Mouse (Mus musculus) heart, postnatal 25 days (tissue): ENCODE results near the gene Actr1b. TPM values are rescaled to one million over a fixed set of nuclear protein-coding genes. Genes with fewer than 3 reads are reported as not detected.
"Not testable (repeated sequence)": the region's sequence is repeated elsewhere in the genome, so short reads cannot be mapped to it uniquely, and the experiment has no call there.

Experiments
- DNase-seq: peaks from one replicate; pipeline ENCODE4 v3.0.0; 2022; ENCODE audit warnings: low spot score
- intact Hi-C: fragments of 180-260 bp; cut with DNase I; formaldehyde crosslinking; loops from one replicate; pipeline ENCODE4 v1.15.1; 2025
- total RNA-seq, 2 experiments: library from RNA; stranded (reverse); gene quantifications; 2 replicates each; pipeline ENCODE4 v1.2.3; 2021

Gene Actr1b
- total RNA-seq, 2 experiments from 2014 or later, result 104 to 107 TPM

DNA sequence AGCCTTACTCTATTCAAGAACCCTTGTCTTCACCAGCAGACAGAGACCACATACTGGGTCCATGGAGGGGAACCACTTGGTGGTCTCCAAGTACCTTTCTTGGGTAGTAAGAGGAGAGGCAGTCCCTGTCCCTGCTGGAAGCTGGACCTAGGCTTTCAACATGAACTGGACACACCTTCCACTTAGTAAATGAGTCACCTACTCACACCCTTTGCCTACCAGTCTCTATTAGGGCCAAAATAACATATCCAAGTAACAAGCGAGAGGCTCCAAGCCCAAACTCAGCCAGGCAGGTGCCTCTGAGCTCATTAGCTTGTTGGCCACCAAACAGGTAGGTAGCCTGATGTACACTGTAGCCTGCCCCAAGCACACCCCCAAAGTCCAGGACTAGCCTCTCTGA is 5.6 kb downstream of the Actr1b start:
- no peak for DNase-seq
- intact Hi-C loops, result loop anchor here (1.0 to 10.0 kb wide), 2 partner anchors 16 to 344 kb away; partner anchors contain the start of gene Kansl3

DNA sequence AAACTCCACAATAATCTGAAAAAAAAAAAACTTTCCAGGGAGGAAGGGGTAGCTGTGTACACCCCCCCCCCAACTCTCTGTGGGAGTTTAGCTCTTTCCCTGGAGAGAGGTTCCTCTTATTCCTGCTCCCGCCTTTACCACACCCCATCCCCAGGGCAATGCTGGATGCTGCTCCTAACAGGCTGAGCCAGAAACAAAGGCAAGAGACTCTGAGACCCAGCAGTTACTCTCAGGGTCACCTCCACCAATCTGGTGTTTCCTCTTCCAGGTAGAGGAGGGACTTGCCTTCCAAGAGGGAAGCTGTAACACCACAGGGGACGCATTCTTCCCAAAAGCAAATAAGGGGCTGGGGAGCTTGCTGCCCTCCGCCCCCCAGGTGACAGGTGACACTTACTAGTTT is 6.4 kb downstream of the Actr1b start:
- DNase-seq, result no peak
- intact Hi-C loops, result loop anchor here (10.0 kb wide), 1 partner anchor 343 kb away; the partner anchor contains the start of gene Kansl3

DNA sequence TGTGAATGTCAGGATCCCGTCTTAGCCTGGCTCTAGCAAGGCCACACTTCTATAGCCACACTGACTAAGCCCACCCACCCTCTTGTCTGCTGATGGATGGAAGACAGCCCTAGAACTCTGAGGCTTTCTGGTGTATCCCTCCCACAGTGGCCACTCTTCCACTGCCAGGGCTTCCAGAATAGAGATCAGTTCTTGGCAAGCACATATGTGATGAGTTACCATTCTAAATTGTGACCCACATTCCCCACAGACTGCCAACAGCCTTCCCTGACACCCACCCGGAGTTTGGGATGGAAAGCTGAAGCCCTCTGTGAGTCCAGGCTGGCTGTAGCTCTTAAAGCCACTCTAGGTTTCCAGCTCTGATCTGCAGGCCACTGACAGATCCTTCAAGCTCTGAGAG is 7.1 kb downstream of the Actr1b start:
- intact Hi-C loops, result loop anchor here (10.0 kb wide), 1 partner anchor 342 kb away; the partner anchor contains the start of gene Kansl3
- no peak for DNase-seq

DNA sequence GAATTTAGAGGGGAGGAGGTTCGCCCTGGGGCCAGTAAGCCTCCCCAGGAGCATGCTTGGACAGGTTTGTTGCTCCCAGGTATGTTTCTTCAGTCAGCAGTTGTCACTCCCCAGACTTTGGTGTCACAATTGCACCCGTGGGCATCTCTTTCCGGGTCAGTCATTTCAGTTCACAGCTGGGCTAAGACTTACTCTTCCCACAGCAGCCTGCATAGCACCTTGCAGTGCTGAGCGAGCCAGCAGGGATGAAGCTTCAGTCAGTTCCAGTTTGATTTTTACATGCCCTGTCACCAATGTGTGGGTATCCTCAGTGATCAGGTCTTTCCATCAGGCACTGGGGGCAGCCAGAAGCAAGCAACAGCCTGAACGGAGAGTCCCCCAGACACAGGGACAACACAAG is 17.2 kb downstream of the Actr1b start:
- DNase-seq, result no peak
- intact Hi-C loops, result no loop called here

DNA sequence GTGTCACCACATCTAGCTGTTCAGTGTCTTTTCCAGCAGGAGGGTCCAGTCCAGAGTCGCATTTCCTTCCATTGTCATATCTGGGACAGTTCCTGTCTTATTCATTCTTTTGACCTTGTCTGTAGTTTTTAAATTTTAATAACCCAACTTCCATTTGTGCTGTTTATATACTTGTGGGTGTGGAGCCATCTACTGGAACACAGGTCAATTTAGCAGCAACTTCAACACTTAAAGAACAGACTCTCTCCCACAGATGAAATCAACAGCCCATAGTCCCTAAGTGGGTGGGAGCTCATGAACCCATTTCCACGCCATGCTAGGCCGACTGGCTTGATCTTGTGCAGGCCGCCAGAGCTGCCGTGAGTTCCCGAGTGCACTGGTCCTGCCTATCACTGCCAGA is 17.8 kb downstream of the Actr1b start:
- intact Hi-C loops, result no loop called here
- no peak for DNase-seq

DNA sequence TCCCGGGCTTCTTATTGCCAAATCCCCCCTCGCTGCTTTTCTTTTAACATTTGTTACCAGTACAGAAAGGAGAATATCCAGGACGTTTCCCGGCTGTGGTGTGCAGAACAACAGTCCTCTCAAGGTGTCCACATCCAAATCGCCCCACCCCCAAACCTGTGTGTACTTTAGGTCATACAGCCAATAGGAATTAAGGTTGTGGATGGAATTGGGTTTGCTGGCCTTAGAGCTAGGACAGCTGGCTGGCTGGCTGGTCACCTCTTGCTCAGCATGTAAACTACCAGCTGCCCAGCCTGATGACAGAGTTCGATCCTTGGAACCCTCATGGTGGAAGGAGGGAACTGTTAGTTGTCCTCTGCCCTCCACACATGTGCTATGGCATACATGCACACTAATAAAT is 19.4 kb downstream of the Actr1b start:
- DNase-seq, result no peak
- intact Hi-C loops, result no loop called here

DNA sequence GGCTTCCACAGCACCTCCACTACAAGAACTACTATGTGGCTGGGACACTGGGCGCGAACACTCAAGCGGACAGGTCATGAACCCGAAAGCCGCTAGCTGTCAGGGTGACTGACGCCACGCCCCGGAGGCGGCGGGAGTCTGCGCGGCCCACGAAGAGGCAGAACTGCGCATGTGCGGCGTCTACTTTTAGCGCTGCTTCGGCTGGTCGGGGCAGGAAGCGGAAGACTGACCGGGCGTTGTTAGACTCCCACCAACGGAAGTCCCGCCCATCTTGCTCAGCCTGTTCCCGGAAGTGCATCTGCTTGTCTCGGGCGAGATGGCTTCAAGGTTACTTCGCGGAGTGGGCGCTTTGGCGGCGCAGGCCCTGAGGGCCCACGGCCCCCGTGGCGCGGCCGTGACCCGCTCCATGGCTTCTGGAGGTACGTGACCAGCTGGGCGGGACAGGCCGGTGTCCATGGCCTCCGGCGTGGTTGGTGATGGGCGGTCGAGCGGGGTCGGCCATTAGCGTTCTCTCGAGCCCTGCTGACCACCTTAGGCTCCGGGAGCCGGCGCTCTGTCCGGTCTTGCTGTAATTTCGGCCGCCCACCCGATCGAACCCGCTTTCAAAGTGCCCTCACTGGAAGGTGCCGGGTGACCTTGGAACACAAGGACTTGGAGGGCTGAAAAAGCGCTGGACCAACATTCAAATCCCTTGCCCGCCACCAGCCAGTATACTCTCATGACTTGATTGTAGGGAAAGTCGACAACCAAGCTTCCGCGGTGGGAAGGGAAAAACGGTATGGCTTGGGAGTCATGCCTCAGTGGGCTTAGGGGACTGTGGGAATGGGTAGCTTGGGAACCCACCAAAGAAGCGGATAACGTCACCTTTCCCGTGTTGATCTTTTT is 22.7 kb downstream of the Actr1b start, which contains the start of gene Cox5b:
Gene Cox5b, plus strand, starts transcription at position 179 of the 885 bp plus-strand sequence.
- intact Hi-C loops, result loop anchor here (1.0 kb wide), 1 partner anchor 18 kb away; no protein-coding TSS in a partner anchor

DNA sequence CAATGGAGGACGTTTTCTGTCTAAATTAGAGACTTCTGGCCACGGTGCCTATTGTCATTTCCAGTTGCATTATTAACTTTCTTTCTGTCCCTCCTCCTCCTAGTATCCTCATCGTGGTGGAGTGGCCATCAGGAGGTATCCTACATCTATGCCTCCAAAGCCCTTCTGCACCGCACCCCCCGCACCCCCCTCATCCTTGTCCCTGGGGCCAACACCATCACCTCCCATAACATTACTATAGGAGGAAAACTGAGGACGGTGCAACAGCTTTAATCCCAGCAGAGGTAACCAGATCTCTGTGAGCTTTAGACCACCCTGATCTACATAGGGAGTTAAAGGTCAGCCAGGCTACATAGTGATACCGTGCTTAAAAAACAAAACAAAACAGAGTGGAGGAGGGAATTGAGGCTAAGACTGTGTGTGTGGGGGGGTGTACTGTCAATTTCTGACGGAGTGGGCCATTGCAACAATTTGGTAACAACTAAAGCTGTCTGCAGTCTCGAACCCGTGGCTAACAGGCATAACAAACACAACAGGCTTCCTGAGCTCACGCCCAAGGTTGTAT is 23.5 kb downstream of the Actr1b start:
- intact Hi-C loops, result no loop called here
- DNase-seq, result no peak

More for the DNA sequence above, 22.7 kb downstream of the Actr1b start, which contains the start of gene Cox5b:
- peak; percentile 94 for DNase-seq

DNA sequence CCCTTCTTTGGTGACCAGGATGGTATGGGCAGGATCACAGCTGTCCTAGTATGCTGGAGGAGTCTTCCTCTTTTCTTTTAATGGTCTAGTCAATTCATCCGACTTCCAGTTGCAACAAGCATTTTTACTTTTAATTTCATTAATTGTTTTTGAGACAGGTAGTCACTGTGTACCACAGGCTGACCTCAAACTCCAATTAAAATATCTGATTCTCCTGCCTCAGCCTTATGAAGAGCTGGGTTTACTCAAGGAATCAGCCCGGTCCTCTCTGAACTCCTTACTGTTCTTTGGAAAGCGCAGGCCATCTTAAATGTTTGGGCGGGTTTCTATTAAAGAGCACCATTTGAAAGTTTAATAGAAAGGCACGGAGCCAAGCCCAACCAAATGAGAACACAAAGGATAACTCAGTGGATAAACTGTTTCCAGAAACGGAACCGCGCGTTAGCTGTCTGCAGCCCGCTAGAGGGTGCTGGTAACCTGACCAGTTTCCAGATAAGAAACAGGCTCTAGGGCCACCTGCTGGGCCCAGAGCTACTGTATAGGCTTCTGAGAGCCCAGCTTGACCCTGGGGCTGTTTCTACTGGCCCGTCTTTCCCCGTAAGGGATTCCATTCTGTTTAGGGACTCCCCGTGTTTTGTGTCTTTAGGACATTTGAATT is 30.3 kb downstream of the Actr1b start:
- intact Hi-C loops, result loop anchor here (2.0 to 5.0 kb wide), 2 partner anchors 47 to 135 kb away; no protein-coding TSS in a partner anchor
- peak; percentile 56 for DNase-seq

DNA sequence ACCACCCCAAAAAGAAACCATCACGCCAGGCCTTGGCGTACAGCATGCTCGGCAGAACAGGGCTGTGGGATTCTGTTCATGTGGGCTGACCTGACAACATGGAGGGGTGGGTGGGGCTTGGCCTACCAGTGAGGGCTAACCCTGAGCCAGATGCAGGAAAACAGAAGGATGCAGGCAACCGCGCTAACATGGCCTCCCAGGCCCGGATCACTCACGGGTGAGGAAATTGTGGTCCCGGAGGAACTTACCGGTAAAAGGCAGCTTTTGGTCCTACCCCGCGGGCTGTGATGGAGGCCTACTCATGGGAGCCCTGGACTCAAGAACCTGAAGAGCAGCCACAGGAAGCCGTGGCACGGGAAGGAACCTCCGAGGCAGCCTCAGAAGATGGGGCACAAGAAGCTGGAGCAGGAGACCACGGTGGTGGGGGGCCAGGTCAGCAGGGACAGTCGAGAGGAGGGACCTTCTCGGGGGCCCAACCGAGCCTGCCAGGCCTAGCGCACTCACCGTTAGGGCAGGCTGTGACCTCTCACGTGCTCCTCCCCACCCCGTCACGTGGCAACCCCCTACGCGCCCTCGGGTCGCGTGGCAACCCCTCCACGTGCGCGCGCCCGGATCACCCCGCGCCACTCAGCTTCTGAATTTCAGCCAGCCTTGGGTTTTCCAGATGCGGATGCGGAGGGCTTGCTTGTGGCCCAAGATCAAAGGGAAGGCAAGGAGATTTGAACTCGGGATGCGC is 31.4 kb downstream of the Actr1b start, which contains the start of gene Fam178b:
Gene Fam178b, minus strand, starts transcription at position 564 of the 736 bp plus-strand sequence.
- DNase-seq, result no peak
- intact Hi-C loops, result loop anchor here (5.0 kb wide), 1 partner anchor 45 kb away; no protein-coding TSS in a partner anchor

DNA sequence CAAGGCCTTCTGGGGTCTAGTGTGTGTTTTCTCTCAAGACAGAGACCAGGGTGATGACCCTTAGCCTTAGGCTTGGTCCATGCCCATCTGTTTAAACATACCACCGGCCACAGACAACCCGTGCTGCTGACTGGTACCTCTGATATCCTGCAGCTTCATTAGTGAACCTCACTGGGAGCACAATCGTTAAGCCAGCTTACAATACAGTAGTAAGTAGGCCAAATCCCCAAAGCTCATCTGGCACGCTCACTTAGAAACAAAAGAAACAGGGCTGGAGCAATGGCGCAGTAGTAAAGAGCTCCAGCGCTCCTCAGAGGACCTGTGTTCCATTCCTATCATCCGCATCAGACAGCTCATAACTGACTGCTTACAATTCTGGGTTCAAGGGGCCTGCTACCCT is 33.3 kb downstream of the Actr1b start:
- intact Hi-C loops, result loop anchor here (5.0 kb wide), 1 partner anchor 44 kb away; no protein-coding TSS in a partner anchor
- no peak for DNase-seq

DNA sequence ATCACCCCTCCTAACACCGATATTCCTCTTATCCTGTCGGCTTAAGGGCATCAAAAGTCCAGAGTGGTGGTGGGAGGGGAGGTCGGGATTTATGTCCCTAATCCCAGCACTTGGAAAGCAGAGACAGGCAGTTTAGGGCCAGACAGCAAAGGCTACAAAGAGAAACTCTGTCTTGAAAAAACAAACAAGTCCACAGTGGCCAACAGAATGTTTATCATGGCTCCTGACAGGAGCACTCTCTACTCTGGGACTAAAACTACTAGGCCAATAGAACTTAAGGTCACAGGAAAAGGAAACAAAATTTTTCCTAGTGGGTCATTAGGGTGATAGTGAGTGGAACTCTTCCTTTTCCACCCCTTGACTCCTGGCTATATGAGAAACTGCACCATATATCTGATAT is 39.3 kb downstream of the Actr1b start:
- intact Hi-C loops, result no loop called here

DNA sequence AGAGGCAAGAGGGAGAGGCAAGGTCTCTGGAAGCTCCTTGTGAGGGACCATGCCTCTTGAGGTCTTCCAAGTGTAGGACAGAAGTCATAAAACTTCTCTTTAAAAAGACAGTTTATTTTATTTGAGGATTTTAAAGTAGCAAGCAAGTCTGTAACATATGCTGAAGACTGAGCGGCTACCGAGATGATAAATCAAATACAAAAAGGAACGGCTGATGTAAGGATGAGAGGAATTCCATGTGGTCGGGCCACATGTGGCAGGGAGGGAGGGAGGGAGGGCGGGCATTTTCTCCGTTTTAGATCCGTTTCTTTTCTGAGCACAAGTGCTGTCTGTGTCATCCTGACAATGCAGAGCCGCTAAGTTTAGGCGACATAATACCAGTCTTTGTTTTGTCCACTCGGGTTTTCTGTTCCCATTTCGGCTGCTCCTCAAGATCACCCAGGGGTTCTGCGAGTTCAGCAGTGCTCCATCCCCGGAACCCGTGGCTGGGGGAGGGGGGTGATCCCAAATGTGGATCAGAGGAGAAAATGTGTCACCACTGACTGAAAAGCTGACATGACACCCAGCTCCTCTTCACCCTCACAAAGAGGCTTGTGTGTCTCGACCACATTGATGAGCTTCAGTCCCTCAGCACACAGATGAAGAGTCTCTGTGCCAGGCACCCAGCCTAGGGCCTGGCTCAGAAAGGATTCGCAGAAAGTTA is 41.4 kb downstream of the Actr1b start:
- no peak for DNase-seq
- intact Hi-C loops, result no loop called here

More for the DNA sequence above, 39.3 kb downstream of the Actr1b start:
- no peak for DNase-seq

DNA sequence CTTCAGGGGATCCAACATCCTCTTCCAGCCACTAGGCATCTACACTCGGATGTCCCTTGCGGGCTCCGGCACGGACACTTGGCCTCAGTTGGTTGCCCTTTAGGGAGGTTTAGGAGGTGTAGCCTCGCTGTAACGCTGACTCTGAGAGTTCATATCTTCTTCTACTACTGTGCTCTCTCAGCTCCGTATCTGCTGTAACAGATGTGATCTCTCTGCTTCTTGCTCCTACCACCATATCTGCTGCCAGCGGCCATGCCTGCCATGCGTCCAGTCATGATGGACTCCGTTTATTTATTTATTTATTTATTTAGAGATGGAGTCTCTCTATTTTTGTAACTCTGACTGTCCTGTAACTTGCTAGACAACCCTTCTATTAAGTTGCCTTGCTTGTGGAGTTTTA is 43.0 kb downstream of the Actr1b start:
- no peak for DNase-seq
- intact Hi-C loops, result no loop called here

DNA sequence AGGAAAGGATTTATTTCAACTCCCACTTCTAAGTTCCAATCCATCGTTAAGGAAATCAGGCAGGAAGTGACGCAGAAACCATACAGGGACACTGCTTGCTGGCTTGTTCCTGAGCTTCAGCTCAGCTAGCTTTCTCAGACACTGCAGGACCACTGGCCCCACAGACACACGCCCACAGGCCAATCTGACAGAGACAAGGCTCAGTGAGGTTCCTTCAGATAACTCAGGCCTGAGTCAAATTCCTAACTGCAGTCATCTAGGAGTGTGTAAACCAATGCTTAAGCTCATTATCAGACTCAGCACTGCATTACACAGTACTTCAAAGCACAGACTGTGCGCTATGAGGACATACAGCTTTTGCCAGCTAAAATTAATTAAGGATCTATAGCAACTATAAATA is 44.0 kb downstream of the Actr1b start:
- DNase-seq, result no peak
- intact Hi-C loops, result no loop called here

DNA sequence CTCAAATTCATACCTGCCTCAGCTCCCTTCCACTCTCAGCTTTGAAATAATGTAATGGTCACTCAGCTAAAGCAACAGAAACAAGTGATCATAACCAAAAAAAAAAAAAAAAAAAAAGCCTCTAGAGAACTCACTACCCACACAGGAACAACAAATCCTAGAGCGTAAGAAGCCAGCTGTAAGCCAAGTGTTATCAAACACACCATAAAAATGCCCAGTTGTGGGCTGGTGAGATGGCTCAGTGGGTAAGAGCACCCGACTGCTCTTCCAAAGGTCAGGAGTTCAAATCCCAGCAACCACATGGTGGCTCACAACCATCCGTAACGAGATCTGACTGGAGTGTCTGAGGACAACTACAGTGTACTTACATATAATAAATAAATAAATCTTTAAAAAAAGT is 46.2 kb downstream of the Actr1b start:
- intact Hi-C loops, DNase-seq: not testable (repeated sequence)

DNA sequence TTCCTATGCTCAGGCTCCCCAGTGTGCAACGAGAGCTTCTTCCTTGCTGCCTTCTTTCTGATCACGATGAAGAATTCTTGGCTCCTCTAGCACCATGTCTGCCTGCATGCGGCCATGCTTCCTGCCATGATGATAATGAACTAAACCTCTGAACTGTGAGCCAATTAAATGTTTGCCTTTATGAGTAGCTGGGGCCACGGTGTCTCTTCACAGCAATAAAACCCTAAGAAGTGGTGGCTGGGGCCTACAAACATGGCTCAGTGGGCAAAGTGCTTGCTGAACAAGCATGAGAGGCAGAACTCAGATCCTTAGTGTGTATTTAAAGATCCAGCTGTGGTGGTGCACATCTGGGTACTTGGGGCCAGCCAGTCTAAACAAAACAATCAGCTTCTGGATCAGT is 48.3 kb downstream of the Actr1b start:
- DNase-seq, result no peak
- intact Hi-C loops, result loop anchor here (2.0 kb wide), 1 partner anchor 119 kb away; the partner anchor contains the start of gene Ankrd39

DNA sequence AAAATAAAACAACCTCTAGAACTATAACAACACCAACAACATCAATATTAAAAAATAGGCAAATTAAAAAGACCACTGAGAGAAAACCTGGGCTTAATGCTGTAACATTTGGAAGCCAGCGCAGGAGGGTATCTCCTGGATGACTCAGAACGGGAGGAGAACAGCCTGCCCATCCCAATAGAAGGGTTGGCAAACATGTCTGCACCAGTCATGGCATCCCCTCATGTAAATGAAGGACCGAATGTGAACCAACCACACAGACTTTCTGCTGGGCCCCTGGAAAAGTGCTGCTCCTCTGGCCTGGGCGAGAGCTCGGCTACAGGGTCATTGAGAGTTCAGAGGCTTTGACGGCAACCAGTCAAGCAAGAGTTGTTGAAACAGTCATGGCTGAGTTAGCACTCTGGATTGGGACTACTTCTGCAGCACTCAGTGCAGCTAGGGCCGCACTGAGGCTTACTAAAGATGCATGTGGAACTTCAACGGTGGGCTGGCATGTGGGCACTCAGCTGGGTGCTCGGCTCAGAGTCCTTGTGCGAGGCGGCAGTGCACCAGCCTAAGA is 49.0 kb downstream of the Actr1b start:
- DNase-seq, result no peak
- intact Hi-C loops, result loop anchor here (2.0 kb wide), 1 partner anchor 118 kb away; the partner anchor contains the start of gene Ankrd39
